Mouse (Mus musculus): Measurements from ENCODE around the gene Eno2.

DNA sequence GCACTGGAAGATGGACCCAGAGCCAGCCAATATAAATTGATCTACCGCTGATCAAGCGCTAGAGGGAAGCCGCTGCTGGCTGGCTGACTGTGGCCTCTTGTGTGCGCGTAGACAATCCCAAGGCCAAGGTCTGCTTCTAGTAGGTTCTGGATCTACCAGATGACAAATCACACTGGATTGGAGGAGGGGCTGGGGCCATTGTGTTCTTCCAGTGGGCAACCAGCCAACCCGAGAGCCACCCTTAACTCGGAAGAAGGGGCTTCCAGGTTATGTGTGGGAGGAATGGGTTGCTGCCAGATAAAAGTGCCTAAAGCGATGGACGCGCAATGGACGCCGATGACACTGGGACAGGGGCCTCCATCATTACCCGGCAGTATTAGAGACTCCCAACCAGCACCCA is 51.5 kb downstream of the Eno2 start:
- no peak for TF ChIP-seq CTCF (IDR thresholded peaks at IDR 0.05; ENCODE audit: low read depth)
- no peak for TF ChIP-seq EP300 (optimal IDR thresholded peaks at IDR 0.05)

Data from stomach, postnatal 0 days (tissue).